Mouse (Mus musculus): ENCODE data around the gene Abcf3. TPM values are rescaled to one million over a fixed set of nuclear protein-coding genes. Genes with fewer than 3 reads are reported as not detected.

Gene Abcf3
- polyA plus RNA-seq, 1 experiment from 2014 or later, result 59.5 TPM

DNA sequence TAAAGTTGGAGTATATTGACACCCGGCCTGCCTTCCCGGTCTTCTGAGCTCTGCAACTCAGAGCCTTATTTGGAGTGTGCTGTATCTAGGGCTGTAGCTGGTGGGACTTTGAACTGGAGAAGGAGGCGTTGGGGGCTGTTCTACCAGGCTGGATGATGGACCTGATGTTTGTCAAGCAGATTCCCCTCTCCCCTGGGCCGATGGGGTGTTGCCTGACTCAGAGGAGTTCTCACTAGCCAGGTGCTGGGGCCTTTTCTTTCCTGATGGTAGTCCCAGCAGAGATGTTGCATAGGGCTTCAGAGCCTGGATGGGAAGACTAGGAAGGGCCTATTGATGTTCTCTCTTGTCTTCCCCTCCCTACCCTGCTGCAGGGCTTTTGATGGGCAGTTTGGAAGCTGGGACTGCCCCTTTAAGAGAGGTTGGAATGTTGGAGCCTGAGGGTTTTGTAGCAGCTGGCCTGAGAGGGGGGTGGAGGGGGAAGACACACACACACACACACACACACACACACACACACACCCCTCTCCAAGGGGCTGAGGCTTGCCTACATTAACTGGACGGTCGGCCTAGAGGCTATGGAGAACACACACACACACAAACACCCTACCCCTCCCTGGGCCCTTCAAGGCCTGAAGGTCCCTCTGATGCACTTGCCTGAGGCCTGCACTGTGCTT lies 30.5 kb upstream of the Abcf3 start:
- Histone ChIP-seq H3K4me3 (ENCODE audit: low read depth, low read length) (peak overlapping the region; percentile 97), H3K9ac (ENCODE audit: low read length) (peak overlapping the region; percentile 97), H3K9me3 (ENCODE audit: control insufficient read depth, low read length) (no peaks in the 10 kb centered on the region), H3K27ac (ENCODE audit: low read depth, low read length) (peak overlapping the region; percentile 83), H3K4me1 (ENCODE audit: control insufficient read depth, insufficient read depth, low read length) (peaks cover 10% of the 10 kb centered on the region; the same call in 1 of the 2 replicates), H3K27me3 (ENCODE audit: control insufficient read depth, insufficient read depth, low read length) (no peaks in the 10 kb centered on the region), H3K36me3 (ENCODE audit: control insufficient read depth, insufficient read depth, low read length) (peaks cover 9% of the 10 kb centered on the region; the same call in 1 of the 2 replicates), H3K4me2 (ENCODE audit: low read depth) (peak overlapping the region; percentile 48)
- 3% methylated on average over 6 of the region's 6 CpGs for WGBS
- DNase-seq (ENCODE audit: low spot score), result peak; percentile 76
- peak; percentile 52 for ATAC-seq (ENCODE audit: insufficient read depth, low FRiP score, low TSS enrichment)

DNA sequence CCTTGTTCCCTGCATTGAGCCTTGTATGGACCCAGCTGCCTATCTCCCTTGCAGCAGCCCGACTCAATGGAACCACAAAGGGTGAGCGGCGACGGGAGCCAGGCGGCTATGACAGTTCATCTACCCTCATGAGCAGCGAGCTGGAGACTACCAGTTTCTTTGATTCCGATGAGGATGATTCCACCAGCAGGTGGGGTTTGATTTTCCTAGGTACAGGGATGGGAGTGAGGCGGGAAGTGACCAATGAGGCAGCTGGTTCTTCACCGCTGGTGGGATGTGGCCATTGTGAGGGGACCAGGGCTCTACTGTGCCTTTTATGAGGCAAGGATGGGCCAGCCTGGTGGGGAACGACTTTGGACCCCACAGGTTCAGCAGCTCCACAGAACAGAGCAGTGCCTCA lies 24.5 kb upstream of the Abcf3 start:
- Histone ChIP-seq H3K9me3 (ENCODE audit: control insufficient read depth, low read length) (no peaks in the 10 kb centered on the region), H3K27ac (ENCODE audit: low read depth, low read length) (no peak overlapping the region), H3K4me3 (ENCODE audit: low read depth, low read length) (no peak overlapping the region), H3K4me1 (ENCODE audit: control insufficient read depth, insufficient read depth, low read length) (0 out of 2 replicates have a peak, but pooled peaks cover 8% of the 10 kb centered on the region), H3K9ac (ENCODE audit: low read length) (no peak overlapping the region), H3K27me3 (ENCODE audit: control insufficient read depth, insufficient read depth, low read length) (no peaks in the 10 kb centered on the region), H3K4me2 (ENCODE audit: low read depth) (no peak overlapping the region), H3K36me3 (ENCODE audit: control insufficient read depth, insufficient read depth, low read length) (peaks cover 53% of the 10 kb centered on the region)
- 84% methylated on average over 10 of the region's 10 CpGs for WGBS
- DNase-seq (ENCODE audit: low spot score) (no peak), ATAC-seq (ENCODE audit: insufficient read depth, low FRiP score, low TSS enrichment) (no peak)

DNA sequence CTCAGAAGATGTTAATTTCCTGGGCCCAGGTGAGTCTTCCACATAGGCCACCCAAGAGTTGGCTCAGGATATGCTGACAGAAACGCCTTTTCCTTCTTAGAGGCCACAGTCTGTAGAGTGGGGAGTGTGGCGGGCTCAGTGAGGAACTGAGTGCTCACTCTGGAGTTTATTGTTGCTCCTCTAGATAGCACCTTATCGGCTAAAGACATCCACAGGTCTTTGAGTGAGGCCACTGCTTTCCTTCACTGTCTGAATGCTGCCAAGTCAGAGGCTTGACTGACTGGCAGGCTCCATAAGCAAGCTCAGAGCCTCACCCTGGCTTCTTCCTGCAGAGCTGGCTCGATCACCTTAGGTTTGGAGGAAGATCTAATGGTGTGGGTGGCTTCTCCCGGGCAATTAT lies 19.6 kb upstream of the Abcf3 start:
- DNase-seq (ENCODE audit: low spot score) (no peak), ATAC-seq (ENCODE audit: insufficient read depth, low FRiP score, low TSS enrichment) (no peak)
- no peaks in the 10 kb centered on the region for H3K27me3 ChIP-seq (ENCODE audit: control insufficient read depth, insufficient read depth, low read length)
- no peaks in the 10 kb centered on the region for H3K9me3 ChIP-seq (ENCODE audit: control insufficient read depth, low read length)
- H3K4me3 ChIP-seq (ENCODE audit: low read depth, low read length), result no peak overlapping the region
- no peak overlapping the region for H3K9ac ChIP-seq (ENCODE audit: low read length)
- WGBS, result 92% methylated on average over 5 of the region's 5 CpGs
- no peak overlapping the region for H3K27ac ChIP-seq (ENCODE audit: low read depth, low read length)
- H3K36me3 ChIP-seq (ENCODE audit: control insufficient read depth, insufficient read depth, low read length), result peaks cover 48% of the 10 kb centered on the region
- H3K4me2 ChIP-seq (ENCODE audit: low read depth), result no peak overlapping the region
- no peaks in the 10 kb centered on the region for H3K4me1 ChIP-seq (ENCODE audit: control insufficient read depth, insufficient read depth, low read length)

DNA sequence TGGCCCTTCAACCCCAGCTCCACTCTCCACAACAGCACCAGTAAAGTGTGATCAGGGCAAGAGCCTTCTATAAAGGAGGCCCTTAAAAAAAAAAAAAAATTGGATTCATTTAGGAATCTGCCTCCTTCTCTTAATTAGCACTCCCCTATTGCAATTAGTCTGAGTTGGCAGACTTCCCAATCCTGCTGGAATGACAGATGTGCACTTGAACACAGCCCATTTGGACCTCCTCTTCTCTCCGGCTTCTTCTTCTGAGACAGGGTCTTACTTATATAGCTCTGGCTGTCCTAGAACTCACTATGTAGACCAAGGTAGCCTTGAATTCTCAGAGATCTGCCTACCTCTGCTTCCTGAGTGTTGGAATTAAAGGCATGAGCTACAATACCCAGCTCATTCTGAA lies 19.0 kb upstream of the Abcf3 start:
- H3K27me3 ChIP-seq (ENCODE audit: control insufficient read depth, insufficient read depth, low read length), result no peaks in the 10 kb centered on the region
- no peak overlapping the region for H3K4me2 ChIP-seq (ENCODE audit: low read depth)
- H3K9me3 ChIP-seq (ENCODE audit: control insufficient read depth, low read length), result no peaks in the 10 kb centered on the region
- H3K9ac ChIP-seq (ENCODE audit: low read length), result no peak overlapping the region
- peaks cover 42% of the 10 kb centered on the region for H3K36me3 ChIP-seq (ENCODE audit: control insufficient read depth, insufficient read depth, low read length)
- WGBS, result 100% methylated on average over 1 of the region's 1 CpGs
- ATAC-seq (ENCODE audit: insufficient read depth, low FRiP score, low TSS enrichment), result no peak
- H3K4me1 ChIP-seq (ENCODE audit: control insufficient read depth, insufficient read depth, low read length), result no peaks in the 10 kb centered on the region
- DNase-seq (ENCODE audit: low spot score), result no peak
- no peak overlapping the region for H3K4me3 ChIP-seq (ENCODE audit: low read depth, low read length)
- no peak overlapping the region for H3K27ac ChIP-seq (ENCODE audit: low read depth, low read length)

DNA sequence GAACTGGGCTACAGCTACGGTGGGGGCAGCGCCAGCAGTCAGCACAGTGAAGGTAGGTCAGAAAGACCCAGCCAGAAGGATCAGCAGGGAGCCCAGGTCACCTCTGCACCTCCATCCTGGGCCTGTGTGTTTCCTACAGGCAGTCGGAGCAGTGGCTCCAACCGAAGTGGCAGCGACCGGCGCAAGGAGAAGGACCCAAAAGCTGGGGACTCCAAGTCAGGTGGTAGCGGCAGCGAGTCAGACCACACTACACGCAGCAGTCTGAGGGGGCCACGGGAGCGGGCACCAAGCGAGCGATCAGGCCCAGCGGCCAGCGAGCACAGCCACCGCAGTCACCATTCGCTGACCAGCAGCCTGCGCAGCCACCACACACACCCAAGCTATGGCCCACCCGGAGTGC lies 17.4 kb upstream of the Abcf3 start:
- Histone ChIP-seq H3K9me3 (ENCODE audit: control insufficient read depth, low read length) (no peaks in the 10 kb centered on the region), H3K27ac (ENCODE audit: low read depth, low read length) (no peak overlapping the region), H3K4me2 (ENCODE audit: low read depth) (no peak overlapping the region), H3K4me3 (ENCODE audit: low read depth, low read length) (no peak overlapping the region), H3K27me3 (ENCODE audit: control insufficient read depth, insufficient read depth, low read length) (no peaks in the 10 kb centered on the region), H3K36me3 (ENCODE audit: control insufficient read depth, insufficient read depth, low read length) (peaks cover 33% of the 10 kb centered on the region), H3K9ac (ENCODE audit: low read length) (no peak overlapping the region), H3K4me1 (ENCODE audit: control insufficient read depth, insufficient read depth, low read length) (no peaks in the 10 kb centered on the region)
- no peak for DNase-seq (ENCODE audit: low spot score)
- no peak for ATAC-seq (ENCODE audit: insufficient read depth, low FRiP score, low TSS enrichment)
- WGBS, result 96% methylated on average over 20 of the region's 20 CpGs

DNA sequence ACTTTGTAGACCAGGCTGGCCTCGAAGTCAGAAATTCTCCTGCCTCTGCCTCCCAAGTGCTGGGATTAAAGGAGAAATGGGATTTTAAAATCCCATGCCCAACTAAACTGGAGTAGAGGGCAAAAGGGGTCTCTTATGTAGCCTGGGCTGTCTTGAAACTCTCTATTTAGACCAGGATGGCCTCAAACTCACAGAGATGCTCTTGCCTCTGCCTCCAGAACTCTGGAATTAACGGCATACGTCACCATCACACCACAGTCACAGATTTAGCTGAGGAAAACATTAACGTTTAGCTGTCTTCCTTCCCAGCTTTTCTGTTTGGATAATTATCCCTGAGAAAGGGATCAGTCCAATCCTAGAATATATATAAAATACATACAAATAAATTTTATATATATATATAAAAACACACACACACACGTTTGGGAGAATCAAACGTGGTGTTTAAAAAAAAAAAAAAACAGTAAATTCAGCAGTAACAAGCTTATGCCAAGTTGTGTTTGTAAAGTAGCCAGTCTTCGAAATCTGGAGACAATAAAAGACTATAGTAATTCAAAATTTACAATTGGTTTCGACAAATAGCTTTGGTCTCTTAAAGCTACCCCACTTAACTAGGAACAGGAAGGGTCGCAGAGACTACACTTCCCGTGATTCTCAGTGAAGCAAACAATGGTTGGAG lies 13.6 kb upstream of the Abcf3 start:
- Histone ChIP-seq H3K9ac (ENCODE audit: low read length) (no peak overlapping the region), H3K27ac (ENCODE audit: low read depth, low read length) (no peak overlapping the region), H3K4me2 (ENCODE audit: low read depth) (no peak overlapping the region), H3K27me3 (ENCODE audit: control insufficient read depth, insufficient read depth, low read length) (no peaks in the 10 kb centered on the region), H3K36me3 (ENCODE audit: control insufficient read depth, insufficient read depth, low read length) (peaks cover 12% of the 10 kb centered on the region), H3K4me3 (ENCODE audit: low read depth, low read length) (no peak overlapping the region), H3K9me3 (ENCODE audit: control insufficient read depth, low read length) (no peaks in the 10 kb centered on the region), H3K4me1 (ENCODE audit: control insufficient read depth, insufficient read depth, low read length) (peaks cover 14% of the 10 kb centered on the region)
- no peak for ATAC-seq (ENCODE audit: insufficient read depth, low FRiP score, low TSS enrichment)
- no peak for DNase-seq (ENCODE audit: low spot score)
- 50% methylated on average over 10 of the region's 10 CpGs for WGBS

DNA sequence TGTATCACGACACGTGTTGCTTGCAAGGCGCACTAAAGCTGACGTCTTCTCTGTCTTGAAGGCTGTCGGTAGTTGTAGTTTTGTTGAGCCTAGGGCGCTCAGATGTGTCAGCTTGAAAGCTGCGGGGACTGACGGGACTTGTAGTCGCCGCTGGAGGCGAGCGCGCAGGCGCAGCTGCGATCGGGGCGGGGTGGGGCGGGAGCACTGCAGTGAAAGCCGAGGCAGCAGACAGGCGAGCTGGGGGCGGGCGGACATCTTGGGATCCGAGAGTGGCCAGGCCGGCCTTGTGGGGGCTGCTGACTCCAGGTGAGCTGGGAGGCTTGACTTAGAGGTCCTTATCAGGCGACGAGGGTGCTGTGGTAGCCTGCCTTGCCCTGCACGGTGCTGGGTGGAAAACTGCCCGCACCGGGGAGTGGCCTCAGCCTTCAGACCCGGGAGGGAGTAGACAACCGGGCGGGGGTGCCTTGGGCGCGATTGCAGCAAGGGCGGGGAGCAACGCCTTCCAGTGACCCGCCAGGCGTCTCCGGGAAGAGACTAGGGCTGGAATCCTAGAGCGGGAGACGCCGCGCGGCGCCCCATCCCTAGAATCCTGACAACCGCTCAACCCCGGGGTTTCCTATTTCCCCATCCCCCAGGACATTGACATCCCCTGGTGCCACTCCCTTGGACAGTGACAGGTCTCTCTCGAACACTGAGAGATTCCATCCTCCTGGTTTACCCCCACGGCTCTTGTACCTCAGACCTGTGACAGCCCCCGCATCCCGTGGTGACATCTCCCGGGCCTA lies 12.9 kb upstream of the Abcf3 start, which contains the start of gene Ap2m1:
Gene Ap2m1, plus strand, starts transcription at position 183 of the 785 bp plus-strand sequence.
- Histone ChIP-seq H3K4me1 (ENCODE audit: control insufficient read depth, insufficient read depth, low read length) (peaks cover 14% of the 10 kb centered on the region), H3K4me2 (ENCODE audit: low read depth) (peak within 1 kb of the TSS; percentile 68), H3K9me3 (ENCODE audit: control insufficient read depth, low read length) (no peaks in the 10 kb centered on the region), H3K4me3 (ENCODE audit: low read depth, low read length) (peak within 1 kb of the TSS; percentile 87), H3K27me3 (ENCODE audit: control insufficient read depth, insufficient read depth, low read length) (no peaks in the 10 kb centered on the region), H3K36me3 (ENCODE audit: control insufficient read depth, insufficient read depth, low read length) (peaks cover 13% of the 10 kb centered on the region), H3K9ac (ENCODE audit: low read length) (peak within 1 kb of the TSS; percentile 92), H3K27ac (ENCODE audit: low read depth, low read length) (peak within 1 kb of the TSS; percentile 67; the same call in 1 of the 2 replicates)
- DNase-seq (ENCODE audit: low spot score) (peak; percentile 97), ATAC-seq (ENCODE audit: insufficient read depth, low FRiP score, low TSS enrichment) (peak; percentile 97)
- under 1% methylated on average over 50 of the region's 52 CpGs for WGBS

DNA sequence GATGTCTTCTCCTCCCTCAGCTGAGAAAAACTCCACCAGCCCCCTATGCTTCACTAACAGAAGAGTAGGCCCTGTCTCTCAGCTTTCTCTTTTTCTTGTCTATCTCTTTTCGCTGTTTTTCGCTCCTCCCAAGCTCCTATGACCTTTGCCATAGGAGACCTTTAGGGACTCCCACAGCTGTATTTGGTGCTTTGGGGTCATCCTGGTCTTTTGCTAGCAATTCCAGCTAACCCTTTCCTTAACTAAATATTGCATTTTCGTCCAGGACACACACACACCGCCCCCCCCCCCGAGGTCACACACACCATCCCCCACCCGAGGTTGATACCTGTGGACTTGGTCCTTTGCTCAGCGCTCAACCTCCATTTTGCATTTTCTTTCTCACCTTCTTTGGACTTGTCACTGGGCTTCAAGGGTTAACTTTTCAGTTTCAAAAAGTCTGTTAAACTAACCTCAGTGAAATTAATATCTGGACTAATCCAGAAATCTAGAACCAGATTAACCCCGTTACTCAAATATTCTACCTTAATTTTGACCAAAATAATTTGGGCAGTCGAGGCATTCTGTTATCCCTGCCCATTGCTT lies 12.2 kb upstream of the Abcf3 start:
- no peak overlapping the region for H3K27ac ChIP-seq (ENCODE audit: low read depth, low read length)
- 39% methylated on average over 9 of the region's 9 CpGs for WGBS
- ATAC-seq (ENCODE audit: insufficient read depth, low FRiP score, low TSS enrichment) (no peak), DNase-seq (ENCODE audit: low spot score) (no peak)
- H3K4me1 ChIP-seq (ENCODE audit: control insufficient read depth, insufficient read depth, low read length), result peaks cover 14% of the 10 kb centered on the region
- H3K36me3 ChIP-seq (ENCODE audit: control insufficient read depth, insufficient read depth, low read length), result peaks cover 11% of the 10 kb centered on the region
- H3K4me3 ChIP-seq (ENCODE audit: low read depth, low read length), result peak overlapping the region; percentile 87
- peak overlapping the region; percentile 68 for H3K4me2 ChIP-seq (ENCODE audit: low read depth)
- no peaks in the 10 kb centered on the region for H3K27me3 ChIP-seq (ENCODE audit: control insufficient read depth, insufficient read depth, low read length)
- H3K9me3 ChIP-seq (ENCODE audit: control insufficient read depth, low read length), result no peaks in the 10 kb centered on the region
- peak overlapping the region; percentile 92 for H3K9ac ChIP-seq (ENCODE audit: low read length)

All from neural tube, embryonic 11.5 days (tissue).